Mouse (Mus musculus) hematopoietic stem cell, adult 5-6 weeks (primary cell): Measurements from ENCODE around the gene Mettl23. TPM values are rescaled to one million over a fixed set of nuclear protein-coding genes. Genes with fewer than 3 reads are reported as not detected.

Experiments used
- ATAC-seq, 2 experiments: fragments of 125-278 bp in 1 of 2; replicated peaks in 1 of 2; 2 replicates each; pipeline ENCODE4 v1.8.0; 2016 to 2017; ENCODE audit warnings: inconsistent platforms in 2 of 2, mild to moderate bottlenecking in 2 of 2, moderate number of reproducible peaks in 2 of 2, low read depth in 1 of 2, moderate TSS enrichment in 1 of 2; ENCODE audit not compliant: low FRiP score in 2 of 2, poor library complexity in 2 of 2, severe bottlenecking in 2 of 2, insufficient read depth in 1 of 2, low TSS enrichment in 1 of 2
- total RNA-seq: library from RNA; stranded (forward); fragments of 172-1452, 232-1000 nt; gene quantifications from 2 replicates; pipeline ENCODE4 v1.2.3, GENCODE M21; 2017

Mettl23 gene
- total RNA-seq, 1 experiment from 2014 or later = 43.4 TPM

GRCm38 (mm10) chr11:116857183-116857850 is 14.2 kb downstream of the Mettl23 start:
- no peak for ATAC-seq

GRCm38 (mm10) chr11:116864444-116864843 is 21.4 kb downstream of the Mettl23 start:
- no peak for ATAC-seq

- ATAC-seq = no peak
These were observed 23.0 kb downstream of the Mettl23 start for GRCm38 (mm10) chr11:116865945-116866585.

GRCm38 (mm10) chr11:116868129-116868528 is 25.1 kb downstream of the Mettl23 start:
- 0 out of 4 replicates have a peak, but pooled peaks of 1 of the 2 experiments have one; percentile 12 for ATAC-seq

- no peak for ATAC-seq
These were observed 26.1 kb downstream of the Mettl23 start for GRCm38 (mm10) chr11:116869223-116869622.

GRCm38 (mm10) chr11:116869641-116870040 is 26.6 kb downstream of the Mettl23 start:
- ATAC-seq = no peak

- no peak for ATAC-seq
These were observed 28.5 kb downstream of the Mettl23 start for GRCm38 (mm10) chr11:116871538-116871937.

GRCm38 (mm10) chr11:116873987-116874386 is 30.9 kb downstream of the Mettl23 start:
- ATAC-seq = no peak

GRCm38 (mm10) chr11:116878454-116878853 is 35.4 kb downstream of the Mettl23 start:
- ATAC-seq = no peak

GRCm38 (mm10) chr11:116880839-116881238 is 37.8 kb downstream of the Mettl23 start:
- no peak for ATAC-seq

GRCm38 (mm10) chr11:116881440-116881839 is 38.4 kb downstream of the Mettl23 start:
- no peak for ATAC-seq

GRCm38 (mm10) chr11:116882446-116882845 is 39.4 kb downstream of the Mettl23 start:
- no peak for ATAC-seq

- ATAC-seq = no peak
These were observed 41.0 kb downstream of the Mettl23 start for GRCm38 (mm10) chr11:116884061-116884460.

- ATAC-seq = peak; percentile 75 to 83
These were observed 42.4 kb downstream of the Mettl23 start for GRCm38 (mm10) chr11:116885275-116886151.

- ATAC-seq = no peak
These were observed 44.1 kb downstream of the Mettl23 start for GRCm38 (mm10) chr11:116887136-116887535.

GRCm38 (mm10) chr11:116893532-116894442 is 50.7 kb downstream of the Mettl23 start:
- no peak for ATAC-seq

GRCm38 (mm10) chr11:116895402-116895801 is 52.3 kb downstream of the Mettl23 start:
- no peak for ATAC-seq
